38 mouse cellular contexts compared by ENCODE assay signal in the genomic region with DNA sequence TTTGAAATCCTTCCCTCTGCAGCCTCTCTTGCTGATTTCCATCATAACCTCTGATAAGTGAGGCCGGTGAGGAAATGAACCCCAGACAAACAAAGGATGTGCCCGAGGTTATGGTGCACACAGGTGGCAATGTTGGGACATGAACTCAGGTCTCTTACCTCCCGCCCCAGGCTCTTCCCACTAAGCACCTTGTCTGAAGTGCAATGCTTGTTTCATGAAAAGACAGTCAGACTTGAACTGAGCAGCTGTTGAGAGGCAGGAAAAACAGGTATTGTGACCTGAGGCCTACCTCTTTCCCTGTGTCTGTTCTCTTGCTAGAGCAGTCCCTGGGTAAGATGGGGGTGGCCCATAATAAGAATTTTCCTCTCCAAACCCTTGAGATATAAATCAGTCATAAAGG. TPM values are rescaled to one million over a fixed set of nuclear protein-coding genes. Genes with fewer than 3 reads are reported as not detected.
"Had no signal": no experiment of that assay in that cellular context is flagged by ENCODE, and none has a peak within 500 bp of the region (broad histone marks: within the 10 kb centered on the region; RNA-seq: fewer than 3 reads in every experiment).

No protein-coding gene starts in this region.

- DNase-seq: gastrocnemius, adult 2 months; gastrocnemius, postnatal 10 days; gastrocnemius, postnatal 25 days; heart, adult 11 months; heart, adult 2 months; heart, postnatal 14 days; heart, postnatal 36 days; kidney, adult 11 months; kidney, adult 2 months; kidney, postnatal 10 days; kidney, postnatal 25 days; kidney, postnatal 4 days; left cerebral cortex, postnatal 4 days; liver; liver, embryonic 13.5 days had no signal

- ATAC-seq: hindbrain, postnatal 0 days; intestine, embryonic 16.5 days had no signal

- H3K4me1 ChIP-seq: hindbrain, embryonic 13.5 days; hindbrain, embryonic 15.5 days; limb, embryonic 12.5 days; liver, embryonic 13.5 days; liver, embryonic 15.5 days had no signal

- H3K9ac ChIP-seq: heart, embryonic 13.5 days; heart, embryonic 15.5 days; hindbrain, embryonic 13.5 days; hindbrain, embryonic 15.5 days; limb, embryonic 12.5 days; liver, embryonic 13.5 days; liver, embryonic 15.5 days had no signal

- H3K27me3 ChIP-seq: heart, embryonic 15.5 days; hindbrain, embryonic 13.5 days; hindbrain, embryonic 15.5 days; limb, embryonic 12.5 days had no signal

- H3K36me3 ChIP-seq: heart, embryonic 13.5 days; heart, embryonic 15.5 days; hindbrain, embryonic 13.5 days; hindbrain, embryonic 15.5 days; limb, embryonic 12.5 days; liver, embryonic 13.5 days; liver, embryonic 15.5 days had no signal

- H3K4me3 ChIP-seq: gastrocnemius, adult 2 months; heart, adult 2 months; heart, embryonic 13.5 days; heart, embryonic 15.5 days; hindbrain, embryonic 13.5 days; hindbrain, embryonic 15.5 days; layer of hippocampus, adult 2 months; left cerebral cortex, adult 2 months; limb, embryonic 12.5 days; liver, embryonic 13.5 days; liver, embryonic 15.5 days had no signal

- H3K4me2 ChIP-seq: heart, embryonic 11.5 days; heart, embryonic 13.5 days; heart, embryonic 15.5 days; hindbrain, embryonic 13.5 days; hindbrain, embryonic 15.5 days; limb, embryonic 12.5 days; liver, embryonic 11.5 days; liver, embryonic 13.5 days; liver, embryonic 15.5 days had no signal

- H3K9me3 ChIP-seq: heart, embryonic 13.5 days; heart, embryonic 15.5 days; hindbrain, embryonic 13.5 days; hindbrain, embryonic 15.5 days; limb, embryonic 12.5 days; liver, embryonic 13.5 days; liver, embryonic 15.5 days had no signal

- H3K27ac ChIP-seq: gastrocnemius, adult 2 months; heart, adult 2 months; heart, embryonic 13.5 days; heart, embryonic 15.5 days; hindbrain, embryonic 13.5 days; hindbrain, embryonic 15.5 days; hindbrain, postnatal 0 days; layer of hippocampus, adult 2 months; left cerebral cortex, adult 2 months; limb, embryonic 12.5 days; liver, embryonic 13.5 days; liver, embryonic 15.5 days had no signal

RNA-seq across cellular contexts. Expression of gene Duox1, which starts 16.8 kb away (rescaled TPM):
- total RNA-seq: hematopoietic stem cell, adult 5-6 weeks; layer of hippocampus, adult 2 months; layer of hippocampus, postnatal 25 days; left cerebral cortex, adult 2 months had no signal
- polyA plus RNA-seq: heart, embryonic 11.5 days; heart, embryonic 13.5 days; heart, postnatal 0 days; kidney, embryonic 14.5 days; liver, embryonic 13.5 days; liver, embryonic 15.5 days had no signal

RNA-seq across cellular contexts. Expression of gene Duoxa1, which starts 18.7 kb away (rescaled TPM):
- total RNA-seq: hematopoietic stem cell, adult 5-6 weeks; hindbrain, postnatal 0 days; layer of hippocampus, adult 2 months; layer of hippocampus, postnatal 10 days; layer of hippocampus, postnatal 25 days; left cerebral cortex, adult 2 months; left cerebral cortex, postnatal 14 days had no signal
- polyA plus RNA-seq: frontal cortex, adult 2 months; heart, embryonic 11.5 days; heart, embryonic 15.5 days; heart, postnatal 0 days; hindbrain, embryonic 11.5 days; intestine, embryonic 14.5 days; intestine, embryonic 16.5 days; kidney, embryonic 14.5 days; liver, embryonic 11.5 days; liver, embryonic 13.5 days; liver, embryonic 15.5 days had no signal

RNA-seq across cellular contexts. Expression of gene Duoxa2, which starts 33.5 kb away (rescaled TPM):
- total RNA-seq: gastrocnemius, adult 2 months; gastrocnemius, postnatal 10 days; gastrocnemius, postnatal 25 days; gastrocnemius, postnatal 4 days; heart, postnatal 36 days; hematopoietic stem cell, adult 5-6 weeks; layer of hippocampus, adult 2 months; layer of hippocampus, postnatal 25 days; left cerebral cortex, adult 2 months; left cerebral cortex, postnatal 14 days had no signal
- polyA plus RNA-seq: frontal cortex, adult 2 months; heart, embryonic 11.5 days; heart, embryonic 13.5 days; heart, embryonic 15.5 days; hindbrain, embryonic 11.5 days; hindbrain, embryonic 13.5 days; kidney, adult 2 months; kidney, embryonic 16.5 days; limb, embryonic 12.5 days; liver, embryonic 11.5 days; liver, embryonic 13.5 days; liver, embryonic 15.5 days had no signal

RNA-seq across cellular contexts. Expression of gene Duox2, which starts 34.0 kb away (rescaled TPM):
- total RNA-seq: hematopoietic stem cell, adult 5-6 weeks; left cerebral cortex, adult 2 months had no signal
- polyA plus RNA-seq: hindbrain, embryonic 11.5 days; hindbrain, embryonic 13.5 days; hindbrain, embryonic 15.5 days; limb, embryonic 12.5 days; liver, embryonic 11.5 days; liver, embryonic 13.5 days; liver, embryonic 15.5 days had no signal
